Mouse (Mus musculus) kidney, adult 2 months (tissue): ENCODE data around the gene Myo1c.

Experiments
- CTCF ChIP-seq: fragments of 200-500 bp; conservative IDR thresholded peaks from 2 replicates; pipeline ENCODE4 v1.5.1; 2011; ENCODE audit warnings: low read depth, mild to moderate bottlenecking, control low read depth, low read length, moderate library complexity, mixed read lengths; ENCODE audit not compliant: insufficient read depth, insufficient read length
- POLR2A ChIP-seq: fragments of 200-500 bp; IDR thresholded peaks from one replicate; pipeline ENCODE4 v1.6.1; 2011; ENCODE audit warnings: low read depth, low read length, control low read depth

GRCm38 (mm10) chr11:75630098-75630497 lies 20.2 kb upstream of the Myo1c start:
- TF ChIP-seq CTCF (no peak), POLR2A (no peak)
